Mouse (Mus musculus) kidney, embryonic 14.5 days (tissue): ENCODE data around the gene Ercc6. TPM values are rescaled to one million over a fixed set of nuclear protein-coding genes. Genes with fewer than 3 reads are reported as not detected.

Experiments used
- polyA plus RNA-seq: library from polyadenylated mRNA; unstranded; fragments of >200 nt; fragmentation: Nextera tagmentation; extraction: Ambion mirVana; gene quantifications from 2 replicates; pipeline ENCODE4 v1.2.1, GENCODE M21; 2014

The Ercc6 gene
- polyA plus RNA-seq, 1 experiment from 2014 or later, result 23.6 TPM

Other genes starting within 250 kb of the Ercc6 start
- 8.7 and 11.3 TPM in 2 replicates for gene Ogdhl, start 191.5 kb upstream of the Ercc6 start, polyA plus RNA-seq
- not detected in 2 replicates for gene 1700024G13Rik, start 125.1 kb upstream of the Ercc6 start, polyA plus RNA-seq
- not detected in 2 replicates for gene Slc18a3, start 48.7 kb upstream of the Ercc6 start, polyA plus RNA-seq
- 0.08 TPM in 1 of 2 replicates, not detected in the other for gene Chat, start 47.5 kb upstream of the Ercc6 start, polyA plus RNA-seq
- 0.08 TPM in 1 of 2 replicates, not detected in the other for gene Prrxl1, start 85.9 kb downstream of the Ercc6 start, polyA plus RNA-seq
- gene 3425401B19Rik, start 171.8 kb downstream of the Ercc6 start, polyA plus RNA-seq, result 0.19 and 0.27 TPM in 2 replicates